Mouse (Mus musculus): Measurements from ENCODE around the gene Stk40.
"Not testable (repeated sequence)": the region's sequence is repeated elsewhere in the genome, so short reads cannot be mapped to it uniquely, and the experiment has no call there.

Stk40 gene

GRCm38 (mm10) chr4:126155183-126155582, 51.4 kb downstream of the Stk40 start:
- no peak for DNase-seq (ENCODE audit: extremely low read depth, low read depth, low spot score)

GRCm38 (mm10) chr4:126155869-126156268, 52.1 kb downstream of the Stk40 start:
- DNase-seq (ENCODE audit: extremely low read depth, low read depth, low spot score), result no peak

DNA sequence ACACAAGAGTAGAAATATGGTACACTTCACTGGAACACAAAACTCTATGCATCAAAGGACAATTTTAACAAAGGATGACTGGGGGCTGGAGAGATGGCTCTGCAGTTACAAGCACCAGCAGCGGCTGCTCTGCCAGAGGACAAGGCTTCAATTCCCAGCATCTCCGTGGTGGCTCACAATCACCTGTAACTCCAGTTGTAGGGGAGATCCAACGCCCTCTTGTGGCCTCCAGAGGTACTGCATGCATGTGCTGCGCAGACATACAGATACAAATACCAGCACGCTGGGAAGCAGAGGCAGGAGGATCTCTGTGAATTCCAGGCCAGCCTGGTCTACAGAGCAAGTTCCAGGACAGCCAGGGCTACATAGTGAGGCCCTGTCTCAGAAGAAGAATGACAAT, 52.9 kb downstream of the Stk40 start:
- DNase-seq (ENCODE audit: extremely low read depth, low read depth, low spot score), result no peak

- no peak for DNase-seq (ENCODE audit: extremely low read depth, low read depth, low spot score)
Observed at GRCm38 (mm10) chr4:126157562-126157961, 53.8 kb downstream of the Stk40 start.

DNA sequence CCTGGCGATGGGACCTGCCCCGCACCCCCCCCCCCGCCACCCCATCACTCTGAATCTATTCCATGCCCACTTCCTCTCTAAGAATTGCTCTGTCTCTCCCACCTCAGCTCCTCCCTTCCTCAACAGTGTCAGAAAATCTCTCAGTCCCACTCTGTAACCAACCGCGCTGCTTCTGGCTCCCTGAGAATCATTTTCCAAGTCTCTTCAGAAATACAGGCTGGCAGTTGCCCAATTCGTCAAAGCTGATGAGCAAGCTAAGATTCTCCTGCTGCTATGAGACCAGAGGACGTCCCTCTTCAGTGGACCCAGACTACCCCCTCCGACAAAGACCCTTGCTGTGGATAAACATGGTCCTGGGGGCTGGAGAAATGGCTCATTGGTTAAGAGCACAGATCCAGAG, 55.7 kb downstream of the Stk40 start:
- no peak for DNase-seq (ENCODE audit: extremely low read depth, low read depth, low spot score)

DNA sequence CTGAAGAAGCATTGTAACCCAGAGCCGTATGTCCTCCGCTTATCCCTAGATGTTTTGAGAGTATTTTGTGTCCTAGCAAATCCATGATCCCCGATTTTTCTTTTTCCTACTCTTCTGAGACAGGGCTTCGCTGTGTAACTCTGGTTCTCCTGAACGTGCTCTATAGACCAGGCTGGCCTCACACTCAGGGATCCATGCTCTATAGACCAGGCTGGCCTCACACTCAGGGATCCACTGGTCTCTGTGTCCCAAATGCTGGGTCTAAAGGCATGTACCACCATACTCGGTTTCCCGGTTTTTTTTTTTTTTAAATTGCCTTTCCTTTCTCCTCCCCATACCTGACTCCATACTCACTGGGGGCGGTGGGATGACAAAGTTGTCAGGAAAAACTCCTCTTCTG, 57.2 kb downstream of the Stk40 start:
- DNase-seq (ENCODE audit: extremely low read depth, low read depth, low spot score), result no peak

DNA sequence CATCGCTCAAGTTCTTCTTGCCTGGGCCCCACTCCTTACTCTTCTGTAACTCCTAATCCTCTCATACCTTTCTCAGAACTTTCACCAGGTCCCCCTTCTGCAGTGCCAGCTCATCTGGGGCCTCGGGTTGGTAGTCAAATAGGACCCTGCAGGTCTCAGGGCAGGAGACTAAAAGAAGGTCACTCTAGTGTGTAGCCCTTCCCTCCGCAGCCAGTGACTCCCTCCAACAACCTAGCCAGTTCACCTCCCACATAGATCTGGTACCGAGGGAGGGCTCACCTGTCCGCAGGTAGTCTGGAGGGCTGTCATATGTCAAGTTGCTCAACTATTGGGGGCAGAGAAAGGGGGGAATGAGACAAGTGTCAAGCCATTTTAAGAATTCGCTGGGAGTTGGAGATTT, 57.7 kb downstream of the Stk40 start:
- DNase-seq (ENCODE audit: extremely low read depth, low read depth, low spot score), result no peak

- no peak for DNase-seq (ENCODE audit: extremely low read depth, low read depth, low spot score)
Observed at GRCm38 (mm10) chr4:126161986-126162385, 58.2 kb downstream of the Stk40 start.

GRCm38 (mm10) chr4:126162544-126163066, 58.8 kb downstream of the Stk40 start:
- no peak for DNase-seq (ENCODE audit: extremely low read depth, low read depth, low spot score)

DNA sequence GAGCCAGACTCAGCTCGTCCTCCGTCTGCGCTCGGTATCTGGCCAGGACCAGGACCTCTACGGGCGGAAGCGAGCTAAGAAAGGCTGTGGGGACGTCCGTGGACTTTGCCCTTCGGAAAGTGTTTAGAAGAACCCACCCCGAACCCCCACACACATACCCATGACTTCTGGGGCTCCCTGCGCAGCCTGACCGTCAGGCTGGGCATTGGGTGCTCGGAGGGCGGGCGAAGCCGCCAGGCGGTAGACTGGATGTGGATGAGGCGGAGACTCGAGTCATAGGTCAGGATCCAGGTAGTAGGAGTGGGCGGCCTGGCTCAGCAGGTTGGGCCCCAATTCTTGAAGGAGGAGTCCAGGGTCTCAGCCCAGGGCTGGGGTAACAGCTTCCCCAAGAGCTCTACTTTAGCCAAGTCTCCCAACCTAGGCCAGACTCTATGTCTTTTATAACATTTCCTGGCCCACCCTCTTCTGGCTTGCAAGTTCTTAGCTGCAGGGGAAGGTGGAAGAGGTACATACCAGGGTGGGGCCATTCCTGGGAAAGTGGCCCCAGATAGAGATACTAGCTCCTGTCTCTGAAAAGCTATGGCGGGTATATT, 59.4 kb downstream of the Stk40 start, which contains the start of gene Sh3d21:
Gene Sh3d21 (minus strand): TSS at position 425 of the 593 bp plus-strand sequence.
- DNase-seq (ENCODE audit: extremely low read depth, low read depth, low spot score), result no peak

GRCm38 (mm10) chr4:126163685-126164084, 59.9 kb downstream of the Stk40 start:
- DNase-seq (ENCODE audit: extremely low read depth, low read depth, low spot score), result no peak

DNA sequence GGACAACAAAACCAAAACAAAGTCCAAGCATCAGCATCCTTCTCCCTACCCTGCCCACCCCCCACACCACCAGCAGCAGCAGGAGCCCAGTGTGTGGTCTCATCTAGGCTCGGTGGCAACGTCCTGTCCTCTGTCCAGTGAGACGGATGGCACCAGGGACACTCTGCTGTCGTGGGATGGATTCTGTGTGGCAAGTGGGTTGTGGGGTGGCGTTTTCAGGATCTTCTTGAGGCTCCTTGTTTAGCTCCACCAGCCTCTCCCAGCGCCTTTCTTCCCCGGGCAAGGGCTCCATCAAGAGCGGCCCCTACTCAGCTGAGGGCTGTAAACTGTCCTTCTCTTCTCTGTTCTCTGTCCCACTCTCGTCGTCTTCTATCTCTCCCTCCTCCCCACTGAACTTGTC, 61.3 kb downstream of the Stk40 start:
- DNase-seq (ENCODE audit: extremely low read depth, low read depth, low spot score), result not testable (repeated sequence)

DNA sequence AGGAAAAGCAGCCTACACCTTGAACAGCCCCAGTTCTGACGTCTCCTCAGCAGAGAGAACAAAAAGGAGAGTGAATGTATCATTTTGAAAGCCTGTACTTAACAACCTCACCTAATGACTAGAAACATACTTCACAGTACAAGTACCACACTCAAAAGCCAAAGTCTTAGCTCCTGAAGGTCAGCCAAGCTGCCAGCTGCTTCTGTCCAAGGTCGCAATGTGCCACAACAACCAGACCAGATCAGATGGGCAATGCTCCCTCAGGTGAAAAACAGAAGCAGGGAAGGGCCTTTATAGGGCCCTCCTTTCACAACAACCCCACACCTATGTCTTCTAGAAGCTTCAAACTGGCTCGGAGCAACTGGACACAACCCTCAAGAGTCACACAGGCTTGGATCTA, 62.3 kb downstream of the Stk40 start:
- no peak for DNase-seq (ENCODE audit: extremely low read depth, low read depth, low spot score)

GRCm38 (mm10) chr4:126168851-126169250, 65.1 kb downstream of the Stk40 start:
- DNase-seq (ENCODE audit: extremely low read depth, low read depth, low spot score), result no peak

DNA sequence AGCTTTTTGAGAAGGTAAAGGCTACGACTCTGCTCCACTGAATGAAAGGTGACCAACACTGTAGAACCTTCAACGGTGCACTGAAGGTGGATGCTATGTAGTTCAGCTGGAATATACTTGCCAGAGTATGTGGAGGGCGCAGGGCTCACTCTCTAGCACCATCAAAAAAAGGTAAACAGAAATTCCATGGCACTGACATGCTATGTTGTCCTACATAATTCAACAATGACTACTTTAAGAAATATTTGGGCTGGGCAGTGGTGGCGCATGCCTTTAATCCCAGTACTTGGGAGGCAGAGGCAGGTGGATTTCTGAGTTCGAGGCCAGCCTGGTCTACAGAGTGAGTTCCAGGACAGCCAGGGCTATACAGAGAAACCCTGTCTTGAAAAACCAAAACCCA, 67.0 kb downstream of the Stk40 start:
- not testable (repeated sequence) for DNase-seq (ENCODE audit: extremely low read depth, low read depth, low spot score)

DNA sequence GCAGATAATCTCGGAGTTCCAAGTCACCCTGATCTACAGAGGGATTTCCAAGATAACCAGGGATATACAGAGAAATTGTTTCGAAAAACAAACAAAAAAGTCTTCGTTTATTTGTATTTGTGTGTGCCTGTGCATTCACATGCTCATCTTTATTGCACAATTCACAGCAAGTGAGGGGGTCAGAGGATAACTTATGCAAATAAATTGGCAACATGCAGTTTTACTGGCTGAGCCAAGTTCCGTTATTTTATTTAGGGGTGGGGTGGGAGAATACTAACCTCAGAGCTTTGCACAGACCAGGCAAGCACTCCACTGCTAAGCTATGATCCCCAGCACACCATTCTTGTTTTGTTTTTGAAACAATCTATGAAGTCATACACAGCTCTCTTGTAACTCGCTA, 70.0 kb downstream of the Stk40 start:
- no peak for DNase-seq (ENCODE audit: extremely low read depth, low read depth, low spot score)

DNA sequence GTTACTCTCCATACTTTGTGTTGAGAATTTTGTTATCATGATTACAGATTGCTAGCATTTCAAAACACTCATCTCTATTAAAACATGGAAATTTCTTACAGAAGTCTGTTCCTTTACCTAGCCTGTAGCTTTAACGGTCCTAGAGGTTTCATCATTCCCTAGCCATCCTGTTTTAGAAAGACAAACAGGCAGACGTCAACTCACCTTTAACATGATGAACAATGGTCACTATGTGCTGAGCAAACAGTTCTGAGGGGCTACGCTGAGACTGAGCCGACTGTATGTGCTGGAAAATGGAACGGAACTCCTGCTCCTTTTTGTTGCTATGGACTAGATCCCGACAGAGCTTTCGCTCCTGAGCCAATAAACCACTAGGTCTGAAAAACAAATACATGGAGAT, 72.2 kb downstream of the Stk40 start:
- DNase-seq (ENCODE audit: extremely low read depth, low read depth, low spot score), result not testable (repeated sequence)

GRCm38 (mm10) chr4:126181170-126181957, 77.6 kb downstream of the Stk40 start:
- DNase-seq (ENCODE audit: extremely low read depth, low read depth, low spot score), result no peak

DNA sequence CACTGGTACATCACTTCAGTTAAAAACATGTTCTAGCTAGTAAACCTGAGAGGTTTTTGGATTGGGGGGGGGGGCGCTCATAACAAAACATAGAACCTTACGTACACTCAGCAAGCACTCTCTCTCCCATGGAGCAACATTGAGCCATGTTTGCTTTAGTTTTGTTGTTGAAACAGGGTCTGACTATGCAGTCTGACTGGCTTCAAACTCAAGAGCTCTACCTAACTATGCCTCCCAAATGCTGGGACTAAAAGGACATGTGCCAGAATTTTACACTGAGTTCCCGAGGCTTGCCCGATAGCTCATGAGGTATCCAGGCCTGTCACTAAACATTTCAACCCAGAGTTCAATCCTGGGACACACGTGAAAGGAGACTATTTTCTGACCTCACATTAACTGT, 79.3 kb downstream of the Stk40 start:
- DNase-seq (ENCODE audit: extremely low read depth, low read depth, low spot score), result no peak

DNA sequence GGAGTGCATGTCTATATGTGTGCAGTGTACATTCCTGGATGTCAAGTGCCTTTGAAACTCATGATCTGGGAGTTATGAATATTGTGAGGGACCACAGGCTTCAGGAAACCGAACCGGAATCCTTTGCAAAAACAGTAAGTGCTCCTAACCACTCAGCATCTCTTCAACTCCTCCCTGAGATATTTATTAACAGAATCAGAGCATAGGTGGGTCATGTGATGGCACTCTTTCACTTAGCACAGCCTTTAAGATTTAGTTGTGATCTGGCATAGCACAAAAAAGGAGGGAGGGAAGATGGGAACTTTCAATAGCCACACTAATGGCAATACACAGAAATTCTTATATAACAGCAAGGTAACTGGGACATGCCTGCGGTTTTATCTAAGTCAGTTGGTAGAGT, 83.3 kb downstream of the Stk40 start:
- no peak for DNase-seq (ENCODE audit: extremely low read depth, low read depth, low spot score)

All from fat pad, adult 2 months (tissue).